Mouse (Mus musculus) stomach, postnatal 0 days (tissue): ENCODE measurements around the gene Hist1h3e.

Experiments used
- CTCF ChIP-seq: IDR thresholded peaks from 2 replicates; pipeline ENCODE4 v1.5.1; 2016; ENCODE audit warnings: antibody characterized with exemption, low read depth, mild to moderate bottlenecking, moderate library complexity
- EP300 ChIP-seq: optimal IDR thresholded peaks from 2 replicates; pipeline ENCODE3; 2016; ENCODE audit warnings: antibody characterized with exemption

GRCm38 (mm10) chr13:23551931-23552914 is 9.9 kb downstream of the Hist1h3e start:
- TF ChIP-seq EP300 = no peak
- no peak for TF ChIP-seq CTCF
